Mouse (Mus musculus) urinary bladder, postnatal 36 days (tissue): ENCODE results near the gene Panx1.

ENCODE experiments used
- DNase-seq, 2 experiments: peaks; one replicate each; pipeline ENCODE4 v3.0.0; 2022; ENCODE audit warnings: low spot score in 2 of 2, mixed read lengths in 1 of 2

The Panx1 gene

DNA sequence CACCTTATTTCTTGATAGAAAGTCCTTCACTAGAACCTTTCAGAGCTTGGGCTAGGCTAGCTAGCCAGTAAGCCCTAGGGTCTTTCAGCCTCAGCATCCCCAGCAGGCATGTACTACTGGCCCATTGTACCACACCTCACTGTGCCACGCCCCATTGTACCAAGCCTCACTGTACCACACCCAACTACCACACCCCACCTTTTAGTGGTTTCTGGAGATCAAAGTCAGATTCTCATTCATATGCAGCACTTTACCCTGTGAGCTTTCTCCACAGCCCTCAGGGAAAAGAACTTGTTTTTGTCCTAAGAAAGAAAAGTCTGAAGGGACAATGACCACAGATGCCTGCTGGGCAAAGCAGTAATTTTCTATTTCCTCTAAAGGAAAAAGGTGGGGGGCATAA, 22.2 kb downstream of the Panx1 start:
- no peak for DNase-seq

DNA sequence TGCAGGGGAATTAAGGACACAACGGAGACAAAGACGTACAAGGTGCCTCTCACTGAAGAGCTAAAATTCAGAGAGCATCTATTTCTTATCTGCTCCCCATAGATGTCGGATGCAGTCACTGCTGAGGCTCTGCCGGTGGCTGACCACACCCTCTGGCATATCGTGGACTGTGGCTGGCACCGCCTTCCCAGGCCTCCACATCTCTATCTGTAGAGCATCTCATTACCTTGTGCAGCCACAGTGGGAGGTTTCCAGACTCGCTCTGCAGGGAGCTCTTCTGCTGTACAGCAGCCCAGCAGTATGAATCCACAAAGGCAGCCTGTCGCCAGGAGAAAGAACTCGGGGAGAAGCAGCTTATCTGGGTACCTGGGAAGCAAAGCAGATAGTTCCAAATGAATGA, 24.1 kb downstream of the Panx1 start:
- no peak for DNase-seq

DNA sequence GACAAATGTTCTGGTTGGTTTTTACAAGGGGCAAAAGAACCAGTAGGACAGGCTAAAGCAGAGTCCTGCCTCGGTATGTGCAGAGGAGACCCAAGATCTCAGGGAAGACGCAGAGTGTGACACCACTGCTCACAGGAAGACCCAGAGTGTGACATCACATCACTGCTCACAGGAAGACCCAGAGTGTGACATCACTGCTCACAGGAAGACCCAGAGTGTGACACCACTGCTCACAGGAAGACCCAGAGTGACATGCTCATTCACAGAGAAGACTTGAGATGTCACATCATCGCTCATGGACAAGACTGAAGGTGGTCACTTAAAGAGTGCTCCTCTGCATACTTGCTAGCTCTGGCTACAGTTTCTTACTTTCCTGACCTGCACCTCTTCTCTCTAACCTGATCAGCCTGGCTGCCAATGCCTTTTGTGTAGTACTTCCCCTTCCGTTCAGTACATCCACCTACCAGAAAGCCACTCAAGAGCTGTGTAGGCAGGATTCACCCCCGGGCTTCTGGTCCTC, 24.7 kb downstream of the Panx1 start:
- no peak for DNase-seq

DNA sequence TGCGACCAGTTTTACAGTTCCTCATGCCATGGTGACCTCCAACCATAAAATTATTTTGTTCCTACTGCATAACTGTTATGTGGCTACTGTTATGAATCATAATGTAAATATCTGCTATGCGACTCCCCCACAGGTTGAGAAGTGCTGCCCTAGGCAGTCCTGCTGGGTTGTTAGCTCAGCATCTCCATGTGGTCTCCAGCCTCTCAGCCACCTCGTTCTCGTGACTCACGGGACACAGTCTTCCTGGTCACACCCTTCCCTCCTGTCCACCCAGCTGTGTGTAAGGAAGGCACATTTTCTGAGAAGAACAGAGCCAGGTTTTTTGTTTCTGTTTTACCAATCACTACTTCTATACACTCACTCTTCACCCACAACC, 26.5 kb downstream of the Panx1 start:
- DNase-seq = no peak

DNA sequence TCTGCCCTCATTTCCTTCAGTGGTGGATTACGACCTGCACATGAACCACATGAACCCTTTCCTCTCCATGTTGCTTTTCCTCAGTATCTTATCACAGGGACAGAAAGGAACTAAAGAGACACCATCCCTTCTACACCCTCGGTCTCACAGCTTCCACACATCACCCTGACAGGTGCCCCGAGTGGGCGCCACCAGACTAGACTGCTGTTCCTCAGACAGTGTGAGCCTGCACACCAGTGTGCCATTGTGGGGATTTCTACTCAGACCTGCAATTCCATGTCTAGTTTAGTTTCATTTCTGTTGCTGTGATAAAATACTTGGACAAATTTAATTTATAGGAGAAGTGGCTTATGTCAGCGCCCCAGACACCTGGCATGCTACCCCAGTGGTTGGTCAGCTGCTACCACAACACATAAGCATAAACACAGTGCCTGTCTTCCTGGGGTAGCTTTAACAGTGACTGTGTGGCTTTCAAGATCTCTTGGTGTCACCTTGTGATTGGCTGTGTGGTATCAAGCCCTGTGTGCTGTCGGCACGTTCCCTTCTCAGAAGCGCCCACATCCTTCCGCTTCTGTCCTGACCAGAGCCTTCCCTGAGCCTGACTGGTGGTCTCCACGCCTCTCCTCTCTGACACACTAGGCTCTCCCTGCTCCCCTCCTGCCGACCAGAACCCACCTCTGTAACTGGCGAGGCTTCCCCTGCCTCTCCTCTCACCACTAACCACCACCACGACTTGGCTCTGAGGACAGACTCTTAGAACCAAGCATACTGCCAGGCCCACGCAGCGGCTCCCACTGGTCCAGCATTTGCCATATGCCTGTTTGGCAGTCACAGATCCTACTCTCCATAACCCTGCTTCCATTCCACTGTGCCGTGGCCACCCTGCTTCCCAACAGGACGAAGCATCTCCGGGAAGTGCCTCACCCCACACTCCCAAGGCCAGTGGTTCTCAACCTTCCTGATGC, 27.2 kb downstream of the Panx1 start:
- DNase-seq = no peak

DNA sequence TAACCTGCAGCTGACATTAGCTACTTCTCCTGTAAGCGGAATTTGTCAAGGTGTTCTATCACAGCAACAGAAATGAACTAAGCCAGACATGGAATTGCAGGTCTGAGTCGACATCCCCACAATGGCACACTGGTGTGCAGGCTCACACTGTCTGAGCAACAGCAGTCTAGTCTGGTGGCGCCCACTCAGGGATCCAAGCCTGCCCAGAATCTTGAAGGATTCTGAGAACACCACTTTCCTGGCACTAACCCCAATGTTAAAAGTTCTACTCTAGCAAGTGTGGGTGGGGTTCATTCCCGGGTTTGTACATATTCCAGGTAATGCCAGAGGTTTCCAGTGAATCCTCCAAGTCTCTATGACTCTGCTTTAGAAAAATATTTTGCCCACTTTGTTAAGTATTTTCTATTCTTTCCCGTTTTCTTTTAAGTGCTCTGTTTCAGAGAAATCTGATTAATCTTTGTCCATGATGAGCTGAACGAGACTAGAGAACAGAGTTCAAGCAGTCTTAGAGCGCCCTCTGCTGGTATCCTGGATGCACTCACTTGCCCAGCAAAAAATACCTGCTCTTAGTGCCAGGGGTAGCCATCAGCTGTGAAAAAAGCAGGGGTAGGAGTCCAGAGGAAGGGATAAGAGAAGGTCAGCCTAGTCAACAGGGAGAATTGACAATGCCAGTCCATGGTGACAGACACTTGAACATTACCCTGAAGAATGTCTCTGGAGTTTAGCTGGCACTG, 29.9 kb downstream of the Panx1 start:
- DNase-seq = peak; percentile 28 to 60

DNA sequence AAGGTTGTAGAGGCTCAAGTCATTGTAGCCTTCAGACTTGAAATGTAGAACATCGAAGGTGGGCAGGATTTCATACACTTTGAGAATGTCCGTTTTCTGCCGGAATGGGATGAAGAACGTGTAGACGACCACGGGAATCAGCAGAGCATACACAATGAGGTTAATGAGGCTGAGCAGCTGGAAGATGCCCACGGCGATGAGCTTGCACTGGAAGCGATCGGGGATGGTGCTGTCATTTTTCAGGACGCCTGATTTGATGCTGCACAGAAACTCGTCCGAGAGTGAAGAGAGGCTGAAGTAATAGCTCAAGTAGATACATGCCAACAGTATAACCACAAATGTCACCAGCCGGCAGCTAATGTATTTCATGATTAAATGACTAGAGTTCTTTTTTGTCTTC, 37.7 kb downstream of the Panx1 start:
- DNase-seq = no peak

DNA sequence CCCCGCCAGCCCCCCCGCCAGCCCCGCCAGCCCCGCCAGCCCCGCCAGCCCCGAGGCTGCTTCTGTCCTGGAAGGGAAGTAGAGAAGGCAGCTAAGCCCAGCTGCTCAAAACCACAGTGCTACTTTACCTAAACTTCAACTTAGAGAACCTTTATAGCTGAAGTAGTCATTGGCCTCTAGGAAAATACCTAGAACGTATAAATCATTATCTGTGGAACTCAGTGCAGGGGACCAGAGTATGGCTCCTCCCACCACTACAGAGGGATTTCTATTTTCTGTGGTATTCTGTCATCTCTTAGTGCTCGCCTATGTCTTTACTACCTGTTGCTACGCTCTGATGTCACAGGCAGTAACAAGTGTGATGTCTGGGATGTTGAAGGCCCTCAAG, 41.0 kb downstream of the Panx1 start:
- no peak for DNase-seq

DNA sequence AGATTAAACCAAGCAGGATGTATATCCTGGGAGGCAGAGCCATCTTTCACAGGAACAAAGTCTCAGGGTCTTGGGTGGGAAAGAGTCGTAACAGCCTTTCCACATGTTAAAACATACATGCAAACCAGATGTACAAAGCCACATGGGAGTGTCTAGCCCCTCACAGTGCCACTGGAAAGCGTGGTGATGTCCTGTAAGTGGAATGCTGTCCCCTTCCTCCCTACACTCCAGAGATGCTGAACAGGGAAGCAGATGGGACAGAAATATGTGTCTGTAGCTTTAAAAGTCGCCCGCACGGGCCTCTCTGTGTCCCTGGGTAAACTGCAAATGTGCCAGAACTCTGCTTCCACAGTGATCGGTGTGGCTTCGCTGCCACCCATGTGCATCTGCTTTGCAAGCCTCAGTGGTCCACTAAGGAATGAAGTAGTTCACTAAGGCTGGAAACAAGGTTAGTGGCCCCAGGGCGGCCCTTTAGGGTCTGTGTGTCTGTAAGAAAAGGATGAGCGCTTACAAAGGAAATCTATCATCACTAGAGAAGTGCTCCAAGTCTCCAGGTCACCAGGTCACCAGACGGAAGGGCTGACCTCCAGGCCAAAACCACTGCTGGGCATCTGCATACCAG, 41.5 kb downstream of the Panx1 start:
- no peak for DNase-seq

DNA sequence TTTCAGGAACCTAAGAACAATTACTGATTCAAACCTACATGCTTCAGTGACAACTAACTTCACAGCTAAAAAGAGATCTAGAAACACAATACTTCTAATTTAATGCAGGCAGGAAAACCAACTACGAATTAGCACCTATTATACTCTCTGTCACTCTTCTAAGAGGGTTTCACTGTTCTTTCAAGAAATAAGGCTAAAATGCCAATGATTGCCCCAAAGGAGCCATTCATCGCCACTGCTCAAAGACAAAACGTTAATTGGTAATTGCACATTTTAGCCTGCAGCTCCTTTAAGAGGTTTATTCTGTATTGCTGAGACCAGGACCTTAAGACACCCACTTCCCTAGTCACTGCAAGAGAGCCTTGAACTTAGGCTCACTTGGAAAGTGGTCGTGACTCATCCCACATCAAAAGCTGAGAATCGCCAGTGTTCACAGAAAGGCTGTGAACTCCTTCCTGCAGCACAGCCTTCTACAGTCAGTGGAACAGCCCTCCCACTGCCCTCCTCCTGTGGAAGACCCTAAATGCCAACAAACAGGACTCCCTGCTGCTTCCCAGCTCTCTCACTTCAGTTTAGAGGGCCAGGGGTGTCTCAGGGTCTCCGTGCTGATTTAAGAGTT, 42.2 kb downstream of the Panx1 start:
- no peak for DNase-seq

DNA sequence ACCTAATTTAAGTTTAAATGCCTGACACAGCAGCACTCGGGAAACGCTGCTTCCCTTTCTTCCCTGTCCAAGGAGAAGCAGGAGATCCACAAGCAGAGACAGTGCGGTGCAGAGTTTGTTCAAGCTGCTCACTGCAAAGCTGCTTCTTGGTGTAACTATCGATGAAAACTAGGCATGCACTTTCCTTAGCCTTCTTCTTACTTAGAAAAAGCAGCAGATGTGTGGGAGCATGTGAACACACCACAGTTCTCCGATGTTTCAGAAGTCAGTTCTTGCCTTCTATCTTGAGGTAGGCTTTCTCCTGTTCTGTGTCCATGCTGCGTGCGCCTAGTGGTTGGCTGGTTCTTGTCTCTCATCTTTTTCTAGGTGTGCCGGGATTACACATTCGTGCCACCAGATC, 46.5 kb downstream of the Panx1 start:
- DNase-seq = no peak

DNA sequence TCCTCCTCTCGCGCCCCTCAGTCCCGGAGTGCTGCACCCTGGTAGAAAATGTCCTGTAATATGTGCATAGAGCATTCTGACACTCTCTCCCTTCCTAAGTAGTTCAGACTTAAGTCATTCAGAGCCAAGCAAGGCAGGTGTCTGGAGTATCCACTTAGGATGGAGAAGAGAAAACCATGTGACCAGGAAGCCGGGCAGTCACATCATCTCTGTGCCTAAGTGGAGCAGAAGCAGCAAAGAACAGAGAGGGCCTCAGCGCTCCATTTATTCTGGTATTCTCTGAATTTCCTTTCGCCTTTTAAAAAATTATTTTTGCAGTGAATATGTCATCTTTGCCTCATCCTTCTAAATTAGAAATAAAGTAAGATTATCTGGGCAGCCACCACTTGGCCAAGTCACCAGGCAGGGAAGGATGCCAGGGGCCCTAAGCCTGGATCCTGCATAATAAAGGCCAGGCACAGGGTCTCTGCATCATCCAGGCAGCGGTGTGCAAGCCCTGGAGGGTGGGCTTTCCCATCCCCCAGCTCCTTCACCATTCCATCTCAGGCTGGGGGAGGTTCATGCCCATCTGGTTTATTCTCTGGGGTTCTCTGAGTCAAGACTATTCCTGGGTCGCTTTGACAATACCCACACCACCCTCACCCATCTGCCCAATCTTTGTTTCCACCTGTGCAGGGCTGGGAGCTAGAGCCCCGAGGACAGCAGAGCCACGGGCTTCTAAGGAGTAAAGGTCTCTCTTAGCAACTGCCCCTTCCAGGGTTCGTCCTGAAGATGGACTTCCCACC, 47.8 kb downstream of the Panx1 start:
- DNase-seq = no peak

DNA sequence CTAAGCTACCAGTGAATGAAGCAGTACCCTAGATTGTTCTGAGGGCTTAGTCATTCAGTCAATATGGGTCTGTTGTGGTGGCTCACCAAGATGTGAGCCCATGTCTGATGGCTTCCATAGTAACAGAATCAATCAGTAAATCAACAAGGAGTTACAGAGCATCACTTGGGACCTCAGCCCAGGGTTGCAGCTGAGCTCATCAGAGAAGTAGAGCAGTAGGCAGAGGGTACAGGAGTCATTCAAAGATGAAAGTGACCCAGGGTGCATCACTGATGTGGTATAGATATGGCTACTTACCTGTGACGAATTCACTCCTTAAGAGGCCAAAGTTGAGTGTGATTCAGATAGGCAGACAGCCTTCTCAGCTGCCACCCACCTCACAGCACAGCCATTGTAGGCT, 49.8 kb downstream of the Panx1 start:
- no peak for DNase-seq

DNA sequence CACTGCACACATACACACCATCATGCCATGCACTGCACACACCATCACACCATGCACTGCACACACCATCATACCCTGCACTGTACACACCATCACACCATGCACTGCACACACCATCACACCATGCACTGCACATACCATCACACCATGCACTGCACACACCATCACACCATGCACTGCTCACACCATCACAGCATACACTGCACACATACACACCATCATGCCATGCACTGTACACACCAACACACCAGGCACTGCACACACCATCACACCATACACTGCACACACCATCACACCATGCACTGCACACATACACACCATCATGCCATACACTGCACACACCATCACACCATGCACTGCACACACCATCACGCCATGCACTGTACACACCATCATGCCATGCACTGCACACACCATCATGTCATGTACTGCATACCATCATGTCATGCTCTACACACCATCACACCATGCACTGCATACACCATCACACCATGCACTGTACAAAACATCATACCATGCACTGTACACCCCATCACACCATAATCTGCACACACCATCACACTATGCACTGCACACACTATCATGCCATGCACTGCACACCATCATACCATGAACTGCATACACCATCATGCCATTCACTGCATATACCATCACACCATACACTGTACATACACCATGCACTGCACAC, 56.5 kb downstream of the Panx1 start:
- no peak for DNase-seq

DNA sequence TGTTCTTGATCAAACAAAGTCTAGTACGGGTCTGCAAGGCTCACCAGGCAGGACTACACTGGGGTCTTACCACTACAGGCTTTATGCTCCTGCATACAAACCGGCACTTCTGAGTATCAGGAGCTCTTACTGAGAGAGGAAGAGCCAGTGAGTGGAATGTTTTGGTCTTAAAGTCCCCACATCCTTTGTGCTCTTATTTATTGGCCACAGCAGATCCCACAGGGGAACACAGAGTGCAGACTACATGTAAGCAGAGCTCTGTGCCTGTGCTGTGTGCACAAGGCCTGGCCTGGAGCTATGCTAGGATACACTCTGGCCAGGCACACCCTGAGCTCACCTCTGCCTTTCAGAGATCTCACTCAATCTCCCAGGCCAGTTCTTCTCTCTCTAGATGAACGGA, 62.1 kb downstream of the Panx1 start:
- no peak for DNase-seq

DNA sequence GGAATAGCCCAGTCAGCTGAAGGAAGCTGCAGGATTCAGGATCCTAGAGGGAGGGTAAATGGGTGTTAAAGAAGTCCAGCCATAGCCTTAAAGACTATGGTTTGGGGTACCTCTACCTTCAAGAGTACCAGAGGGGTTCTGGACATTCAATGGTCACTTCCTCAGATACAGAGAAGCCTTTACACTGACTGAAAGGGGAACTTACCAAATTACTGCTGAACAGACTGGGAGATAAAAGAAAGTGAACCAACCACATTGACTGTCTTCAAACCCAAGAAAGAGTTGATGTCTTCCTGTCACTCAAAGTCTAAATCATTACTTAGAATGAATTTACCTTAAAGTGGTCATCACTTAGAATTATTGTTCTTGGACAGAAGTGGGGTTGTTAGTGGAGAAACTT, 62.6 kb downstream of the Panx1 start:
- DNase-seq = no peak

DNA sequence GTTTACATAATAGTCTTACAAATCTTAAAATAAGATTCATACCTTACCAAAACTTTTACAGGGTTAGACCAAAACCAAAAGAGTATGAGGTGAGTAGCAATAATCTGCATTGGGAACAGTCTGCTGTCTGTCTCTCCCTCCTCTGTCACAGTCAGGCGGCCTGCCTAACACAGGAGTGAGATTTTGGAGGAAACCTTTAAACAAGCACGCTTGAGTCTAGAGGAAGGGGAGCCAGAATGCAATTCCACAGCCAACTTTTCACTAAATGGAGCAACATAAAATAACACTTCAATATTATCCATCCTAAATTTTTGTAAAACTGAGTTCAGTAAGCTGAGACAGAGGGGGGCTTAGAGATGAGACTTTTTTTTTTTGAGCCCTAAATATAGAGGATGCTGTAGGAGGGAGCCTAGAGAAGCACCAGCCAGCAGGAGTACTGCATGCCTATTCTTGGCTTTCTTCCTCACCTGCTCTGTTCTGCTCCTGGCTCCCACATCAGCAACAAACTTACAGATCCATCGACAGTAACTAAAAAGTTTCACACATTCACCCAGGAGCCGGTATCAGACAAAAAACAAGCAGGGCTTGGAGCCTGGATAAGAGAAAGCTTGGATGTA, 63.6 kb downstream of the Panx1 start:
- DNase-seq = no peak

DNA sequence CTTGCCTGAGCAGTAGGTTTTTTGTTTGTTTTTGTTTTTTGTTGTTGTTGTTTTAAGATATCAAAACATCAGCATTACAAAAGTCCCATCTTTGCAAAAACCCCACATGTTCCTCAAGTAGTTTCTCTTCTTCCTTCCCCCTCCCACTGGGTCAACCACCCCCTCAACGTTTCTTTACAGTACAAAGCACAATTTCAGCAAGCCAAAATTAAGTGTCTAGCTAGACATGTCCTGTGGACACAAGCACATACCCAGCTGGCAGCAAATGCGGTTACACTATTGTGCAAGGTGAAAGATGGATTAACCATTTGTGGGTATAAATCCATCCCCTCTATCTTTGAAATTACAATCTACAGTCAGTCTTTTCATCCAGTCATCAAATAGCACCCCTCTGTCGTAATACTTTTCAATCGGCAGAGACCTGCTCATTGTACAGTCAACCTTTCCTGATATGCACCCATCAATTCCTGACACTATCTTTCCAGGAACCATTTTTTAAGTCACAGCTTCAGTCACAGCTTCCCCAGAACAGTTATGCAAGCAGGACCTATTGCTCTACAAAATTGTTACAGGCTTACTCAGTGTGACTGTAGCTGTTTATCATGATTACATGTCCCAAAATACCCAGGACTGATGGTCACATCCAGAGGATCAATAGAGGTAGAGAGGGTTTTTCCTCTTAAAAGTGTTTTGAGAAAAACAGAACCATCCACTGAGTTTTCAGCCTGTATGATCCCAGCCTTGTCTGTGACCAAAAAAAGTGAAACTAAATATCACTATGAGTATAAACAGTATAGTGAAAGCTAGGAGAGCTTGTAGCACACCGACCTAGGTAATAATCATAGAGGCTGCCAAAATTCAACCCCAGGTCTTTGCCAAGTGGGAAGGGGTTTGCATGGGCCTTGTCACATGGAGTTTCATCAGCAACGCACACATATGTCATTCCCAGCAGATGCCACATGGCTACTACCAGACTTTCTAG, 70.7 kb downstream of the Panx1 start:
- no peak for DNase-seq

DNA sequence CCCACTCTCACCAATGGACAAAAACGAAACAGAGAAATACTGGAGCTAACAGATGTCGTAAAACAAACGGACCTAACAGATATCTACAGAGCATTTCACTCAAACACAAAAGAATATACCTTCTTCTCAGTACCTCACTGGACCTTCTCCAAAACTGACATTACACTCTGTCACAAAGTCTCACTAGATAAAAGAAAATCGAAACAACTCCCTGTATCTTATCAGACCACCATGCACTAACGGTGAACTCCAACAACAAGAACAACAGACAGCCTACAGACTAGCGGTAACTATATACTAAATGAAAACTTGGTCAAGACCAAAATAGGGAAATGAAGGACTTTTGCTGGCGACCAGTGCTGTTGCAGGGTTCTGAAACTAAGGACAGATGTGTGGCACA, 71.5 kb downstream of the Panx1 start:
- no peak for DNase-seq
